Mouse (Mus musculus) brain, embryonic 18.5 days (tissue): ENCODE results near the gene Prl2c2.
"Not testable (repeated sequence)": the region's sequence is repeated elsewhere in the genome, so short reads cannot be mapped to it uniquely, and the experiment has no call there.

Source experiments
- DNase-seq: peaks from one replicate; pipeline ENCODE4 v3.0.0-alpha.2; 2012; ENCODE audit warnings: low read depth, low spot score

Gene Prl2c2

DNA sequence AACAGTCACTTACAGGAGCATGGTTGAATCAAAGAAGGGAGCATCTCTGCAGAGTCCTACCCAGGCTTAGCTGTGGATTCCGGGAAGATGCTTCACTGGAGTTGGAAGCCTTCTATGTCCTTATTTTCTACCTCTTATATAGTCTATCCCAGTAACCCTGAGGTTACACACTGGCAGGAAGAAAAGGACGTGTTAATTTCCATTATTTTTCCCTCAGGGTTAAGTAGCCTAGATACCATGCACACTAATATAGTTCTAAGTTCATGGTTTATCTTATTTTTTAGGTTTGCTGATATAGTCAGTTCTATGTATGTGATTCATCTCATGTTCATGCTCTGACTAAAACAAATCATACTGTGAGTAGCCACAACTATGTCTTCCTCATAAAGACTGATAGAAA, at the start of gene Prl2c2:
Gene Prl2c2, minus strand, starts transcription at position 101 of the 400 bp plus-strand sequence.
- not testable (repeated sequence) for DNase-seq

DNA sequence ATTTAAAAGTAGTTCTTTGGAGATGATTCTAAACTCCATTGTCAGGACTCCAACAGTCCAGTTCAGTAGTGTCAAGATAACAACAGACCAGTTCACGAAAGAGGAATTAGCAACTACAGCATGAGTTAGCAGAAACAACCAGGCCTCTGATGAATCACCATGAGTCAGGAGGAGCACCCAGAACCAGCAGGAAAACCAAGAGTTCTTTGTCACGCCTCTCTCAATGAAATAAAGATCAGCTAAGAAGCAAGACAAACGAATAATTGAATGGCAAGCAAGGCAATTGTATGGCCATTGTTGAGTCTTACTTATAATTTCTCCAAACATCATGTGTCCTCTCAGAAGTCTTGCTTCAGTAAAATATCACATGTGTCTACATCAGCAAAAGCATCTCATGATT, 20.7 kb upstream of the Prl2c2 start:
- DNase-seq, result not testable (repeated sequence)

DNA sequence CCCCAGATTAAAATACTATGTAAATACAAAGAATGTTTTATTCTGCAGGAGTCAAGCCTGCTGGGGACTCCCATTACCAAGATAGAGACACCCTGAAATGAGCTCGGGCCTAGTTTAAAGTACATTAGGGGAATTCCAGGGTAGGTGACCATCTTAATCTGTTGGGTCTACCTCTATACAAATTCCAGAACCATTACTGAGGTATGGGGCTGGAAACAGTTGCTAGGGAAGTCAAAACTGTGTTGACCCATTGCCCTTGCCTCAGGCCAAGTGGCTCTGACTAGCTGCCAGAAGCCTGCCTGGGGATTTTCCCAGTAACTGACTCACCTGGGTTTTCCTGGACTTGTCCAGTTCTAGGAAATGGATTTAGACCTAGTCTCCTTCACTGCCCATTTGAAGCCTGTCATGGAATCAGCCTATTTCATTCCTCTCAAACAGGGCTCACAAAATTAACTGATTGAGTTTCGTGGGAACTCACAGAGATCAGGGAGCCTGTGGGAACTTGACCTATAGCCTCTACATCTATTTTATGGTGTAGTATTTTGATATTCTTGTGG, 8.9 kb upstream of the Prl2c2 start:
- DNase-seq, result not testable (repeated sequence)
